Mouse (Mus musculus) cortical plate, adult 2 months (tissue): Measurements from ENCODE around the gene Gm5141. TPM values are rescaled to one million over a fixed set of nuclear protein-coding genes. Genes with fewer than 3 reads are reported as not detected.
"Not testable (repeated sequence)": the region's sequence is repeated elsewhere in the genome, so short reads cannot be mapped to it uniquely, and the experiment has no call there.

Experiments used
- H3K27ac ChIP-seq: fragments of 200-500 bp; 2 replicates; pipeline ENCODE4 v1.5.1; 2012; ENCODE audit warnings: low read length, control low read depth, inconsistent platforms; ENCODE audit not compliant: insufficient read depth
- H3K4me1 ChIP-seq: fragments of 200-500 bp; 2 replicates; pipeline ENCODE4 v1.6.1; 2011; ENCODE audit warnings: low read length; ENCODE audit not compliant: control insufficient read depth, insufficient read depth
- H3K4me3 ChIP-seq: fragments of 200-500 bp; 2 replicates; pipeline ENCODE4 v1.5.1; 2011; ENCODE audit warnings: mild to moderate bottlenecking, low read length, control low read depth; ENCODE audit not compliant: insufficient read depth
- CTCF ChIP-seq: fragments of 200-500 bp; IDR thresholded peaks from 2 replicates; pipeline ENCODE4 v1.5.1; 2011; ENCODE audit warnings: mild to moderate bottlenecking, control low read depth, low read length; ENCODE audit not compliant: insufficient read depth; ENCODE audit errors: extremely low read depth
- POLR2A ChIP-seq: fragments of 200-500 bp; IDR thresholded peaks from 2 replicates; pipeline ENCODE4 v1.6.1; 2011; ENCODE audit warnings: mild to moderate bottlenecking, low read length, control low read depth; ENCODE audit not compliant: insufficient read depth; ENCODE audit errors: extremely low read depth
- polyA plus RNA-seq: library from polyadenylated mRNA; depleted of rRNA; stranded (reverse); fragments of >200 nt; gene quantifications from 2 replicates; pipeline ENCODE4 v1.2.3, GENCODE M21; 2012; rRNA removed

Gm5141 gene
- 2.9 and 3.4 TPM in 2 replicates for polyA plus RNA-seq

DNA sequence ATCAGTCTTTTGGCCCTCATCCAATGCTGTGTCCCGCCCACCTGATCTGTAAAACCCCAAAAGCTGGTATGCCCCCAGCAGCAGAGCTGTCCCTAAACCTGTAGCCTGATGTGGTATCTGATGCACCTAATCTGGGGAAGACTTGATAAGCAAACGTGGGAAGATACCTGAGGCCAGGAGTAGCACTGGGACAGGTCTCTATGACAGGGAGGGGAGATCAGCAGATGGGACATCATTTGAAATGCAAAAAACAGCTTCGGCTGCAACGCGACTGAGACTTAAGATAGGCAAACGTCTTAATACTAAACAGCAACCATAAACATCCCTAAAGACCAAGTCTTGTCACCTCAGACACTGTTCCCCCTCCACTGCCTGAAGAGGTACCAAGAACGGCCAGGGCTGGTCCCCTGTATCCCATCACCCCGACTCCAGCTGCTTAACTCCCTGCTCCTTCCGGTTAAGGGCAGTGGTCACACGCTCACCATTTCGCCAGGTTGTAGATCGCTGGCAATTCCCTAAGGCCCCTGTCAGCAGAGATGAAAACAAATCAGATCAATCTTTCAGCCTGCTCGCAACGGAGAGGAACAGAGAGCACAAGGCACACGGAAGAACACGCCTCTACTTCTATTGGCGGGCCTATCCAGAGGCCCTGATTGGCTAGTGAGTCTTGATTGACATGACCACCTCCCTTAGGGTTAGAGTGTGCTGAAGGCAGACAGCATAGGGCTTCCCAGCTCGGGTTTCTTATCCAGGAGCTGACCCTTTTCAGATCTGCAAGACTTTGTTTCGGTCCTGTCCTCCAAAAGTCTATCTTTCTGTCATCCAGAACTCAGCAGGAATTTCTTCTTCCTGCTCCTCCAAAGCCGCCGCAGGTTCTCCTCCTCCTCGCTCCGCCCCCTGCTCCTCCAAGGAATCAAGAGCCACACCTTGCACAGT lies at the start of gene Gm5141:
Gene Gm5141, minus strand, starts transcription at position 610 of the 936 bp plus-strand sequence.
- peak within 1 kb of the TSS; percentile 60 for H3K4me3 ChIP-seq
- not testable (repeated sequence) for H3K27ac ChIP-seq, H3K4me1 ChIP-seq

DNA sequence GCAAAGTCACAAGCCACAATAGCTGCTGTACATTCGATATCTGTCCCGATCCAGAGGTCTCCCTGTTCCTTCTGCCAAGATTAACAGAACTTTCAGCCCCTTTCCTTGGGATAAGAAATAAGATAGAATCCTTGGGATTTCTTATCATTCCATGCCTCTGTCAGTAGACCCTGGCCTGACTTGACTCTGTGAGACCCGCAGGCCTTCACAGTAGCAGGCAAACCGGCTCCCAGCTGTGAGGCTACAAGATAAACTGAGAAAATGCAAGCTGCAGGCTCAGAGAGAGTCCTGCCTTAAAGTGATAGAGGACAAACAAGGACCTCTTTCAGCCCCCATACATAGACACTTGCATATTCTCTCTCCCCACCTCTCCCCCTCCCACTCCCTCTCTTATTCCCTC lies 47.7 kb upstream of the Gm5141 start:
- Histone ChIP-seq H3K4me1 (no peaks in the 10 kb centered on the region), H3K4me3 (no peak overlapping the region), H3K27ac (no peak overlapping the region)
- TF ChIP-seq CTCF (no peak), POLR2A (no peak)

DNA sequence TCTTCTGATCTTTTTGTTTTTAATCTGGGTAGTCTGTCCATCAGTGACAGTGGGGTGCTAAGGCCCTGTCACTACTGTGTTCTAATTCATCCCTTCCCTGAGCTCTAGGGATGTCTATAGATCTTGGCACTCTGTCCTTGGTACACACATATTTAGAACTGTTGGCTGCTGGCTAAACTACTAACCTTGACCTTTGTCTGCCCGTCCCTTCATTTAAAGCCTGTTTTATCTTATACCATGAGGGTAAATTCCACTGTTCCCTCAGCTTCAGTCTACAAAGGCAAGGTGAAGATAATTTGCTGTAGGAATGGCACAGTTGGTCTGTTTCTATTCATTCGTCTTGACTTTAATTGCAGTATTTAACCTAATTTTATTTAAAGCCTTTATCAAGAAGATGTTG lies 46.6 kb upstream of the Gm5141 start:
- no peak overlapping the region for H3K27ac ChIP-seq
- TF ChIP-seq CTCF (no peak), POLR2A (no peak)
- H3K4me3 ChIP-seq: no peak overlapping the region
- H3K4me1 ChIP-seq: no peaks in the 10 kb centered on the region

DNA sequence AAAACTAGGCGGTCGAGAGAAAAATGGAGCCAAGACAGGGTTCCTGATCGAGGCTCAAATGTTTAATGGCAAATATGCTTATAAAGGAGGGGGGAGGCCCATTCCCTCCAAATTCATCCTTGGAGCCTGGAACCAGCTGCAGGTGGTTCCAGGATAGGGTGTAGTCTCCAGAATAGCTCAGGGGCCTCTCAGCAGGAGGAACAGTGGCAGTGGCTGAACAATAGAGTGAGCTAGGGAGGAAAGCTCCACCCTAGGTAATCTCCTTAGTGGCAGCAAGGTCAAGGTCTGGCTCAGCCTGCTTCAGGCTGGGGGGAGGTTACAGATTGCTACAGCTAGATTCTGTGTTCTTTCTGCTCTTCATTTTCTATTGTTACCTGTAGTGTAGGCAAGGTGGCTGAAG lies 30.1 kb upstream of the Gm5141 start:
- H3K27ac ChIP-seq, H3K4me3 ChIP-seq, H3K4me1 ChIP-seq: not testable (repeated sequence)

DNA sequence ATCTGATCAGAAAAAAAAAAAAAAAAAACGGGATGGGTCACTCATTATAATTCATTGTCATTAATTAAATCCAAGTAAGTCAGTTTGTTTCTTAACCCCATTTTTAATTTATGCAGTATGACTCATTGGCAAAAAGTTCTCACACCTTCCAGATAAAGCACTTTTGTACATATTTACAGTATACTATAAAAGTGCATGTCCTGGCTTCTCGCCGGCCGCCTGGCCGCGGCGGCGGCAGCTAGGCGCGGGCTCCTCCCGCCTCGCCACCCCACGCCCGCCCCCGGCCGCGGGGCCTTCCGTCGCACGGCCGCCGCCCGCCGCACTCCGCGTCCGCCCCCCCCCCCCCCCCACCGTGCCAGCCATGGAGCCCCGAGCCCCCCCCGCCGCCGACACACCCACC lies 27.1 kb upstream of the Gm5141 start:
- TF ChIP-seq CTCF (no peak), POLR2A (no peak)
- Histone ChIP-seq H3K27ac (no peak overlapping the region), H3K4me1 (no peaks in the 10 kb centered on the region), H3K4me3 (no peak overlapping the region)

DNA sequence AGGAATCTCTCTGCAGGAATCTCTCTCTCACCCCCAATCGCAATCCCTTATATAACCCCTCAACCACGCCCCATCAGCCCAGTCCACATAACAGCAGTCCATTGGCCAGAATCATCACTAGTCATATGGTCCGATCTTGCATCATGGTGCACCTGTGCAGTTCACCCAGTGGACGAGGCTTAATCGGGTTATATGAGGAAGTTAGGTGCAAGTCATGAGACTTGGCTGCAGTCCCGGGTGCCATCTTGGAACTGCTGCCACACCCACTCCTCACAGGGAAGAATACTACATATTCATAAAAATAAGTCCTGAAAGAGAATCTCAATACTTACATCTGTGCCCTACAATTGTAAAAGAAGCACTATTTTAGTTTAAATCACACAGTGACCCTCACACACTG lies 22.4 kb upstream of the Gm5141 start:
- not testable (repeated sequence) for H3K4me1 ChIP-seq, H3K4me3 ChIP-seq, H3K27ac ChIP-seq

DNA sequence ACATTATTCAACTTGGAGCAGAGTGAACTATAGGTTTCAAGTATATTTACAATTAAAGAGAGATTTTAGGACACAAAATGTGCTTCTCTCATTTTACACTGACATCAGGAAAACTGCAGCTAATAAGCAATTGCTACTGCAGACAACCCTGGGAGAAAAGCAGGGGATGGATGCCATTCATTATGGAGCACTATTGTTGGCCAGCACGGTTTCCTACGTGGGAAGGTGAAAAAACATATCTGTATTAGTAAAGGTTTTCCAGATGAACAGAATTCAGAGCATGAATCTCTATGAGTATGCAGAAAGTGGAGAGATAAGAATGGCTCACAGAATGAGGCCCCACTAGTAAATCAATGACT lies 506 bp upstream of the Gm5141 start:
- H3K4me1 ChIP-seq, H3K27ac ChIP-seq: not testable (repeated sequence)
- H3K4me3 ChIP-seq: peak overlapping the region; percentile 60

DNA sequence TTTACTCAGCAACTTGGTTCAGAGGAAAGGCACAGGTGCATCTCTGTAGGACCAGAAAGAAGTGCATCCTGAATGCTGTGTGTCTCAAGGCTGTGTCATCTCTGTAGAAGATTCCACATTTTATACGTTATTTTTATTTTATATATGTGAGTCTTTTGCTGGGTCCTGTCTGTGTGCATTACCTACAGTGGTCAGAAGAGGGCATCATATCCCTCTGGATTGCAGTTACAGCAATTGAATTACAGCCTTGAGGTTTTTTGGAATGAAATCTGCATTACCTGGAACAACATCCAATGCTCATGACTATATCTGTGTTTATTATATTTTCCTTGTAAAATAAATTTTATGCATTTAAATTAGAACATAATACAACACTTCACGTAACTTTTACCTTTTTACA lies 21.8 kb downstream of the Gm5141 start:
- TF ChIP-seq CTCF: peak; percentile 31; the same call in 1 of the 2 replicates
- H3K4me1 ChIP-seq, H3K27ac ChIP-seq, H3K4me3 ChIP-seq: not testable (repeated sequence)

DNA sequence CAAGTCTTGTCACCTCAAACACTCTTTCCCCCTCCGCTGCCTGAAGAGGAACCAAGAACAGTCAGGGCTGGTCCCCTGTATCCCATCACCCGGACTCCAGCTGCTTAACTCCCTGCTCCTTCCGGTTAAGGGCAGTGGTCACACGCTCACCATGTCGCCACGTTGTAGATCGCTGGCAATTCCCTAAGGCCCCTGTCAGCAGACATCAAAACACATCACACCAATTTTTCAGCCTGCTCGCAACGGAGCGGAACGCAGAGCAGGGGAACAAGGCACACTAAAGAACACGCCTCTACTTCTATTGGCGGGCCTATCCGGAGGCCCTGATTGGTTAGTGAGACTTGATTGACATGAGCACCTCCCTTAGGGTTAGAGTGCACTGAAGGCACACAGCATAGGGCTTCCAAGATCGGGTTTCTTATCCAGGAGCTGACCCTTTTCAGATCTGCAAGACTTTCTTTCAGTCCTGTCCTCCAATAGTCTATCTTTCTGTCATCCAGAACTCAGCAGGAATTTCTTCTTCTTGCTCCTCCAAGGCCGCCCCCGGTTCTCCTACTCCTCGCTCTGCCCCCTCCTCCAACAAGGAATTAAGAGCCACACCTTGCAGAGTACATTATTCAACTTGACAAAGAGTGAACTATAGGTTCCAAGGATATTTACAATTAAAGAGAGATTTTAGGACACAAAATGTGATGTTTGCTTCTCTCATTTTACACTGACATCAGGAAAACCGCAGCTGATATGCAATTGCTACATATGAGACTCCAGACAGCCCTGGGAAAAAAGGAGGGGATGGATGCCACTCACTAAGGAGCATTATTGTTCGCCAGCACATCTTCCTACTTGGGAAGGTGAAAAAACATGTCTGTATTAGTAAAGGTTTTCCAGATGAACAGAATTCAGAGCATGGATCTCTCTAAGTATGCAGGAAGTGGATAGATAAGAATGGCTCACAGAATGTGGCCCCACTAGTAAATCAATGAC lies 24.9 kb downstream of the Gm5141 start, which contains the start of gene Platr25:
Gene Platr25, minus strand, starts transcription at position 278 of the 984 bp plus-strand sequence.
- H3K27ac ChIP-seq, H3K4me1 ChIP-seq: not testable (repeated sequence)
- peak within 1 kb of the TSS; percentile 58 for H3K4me3 ChIP-seq

DNA sequence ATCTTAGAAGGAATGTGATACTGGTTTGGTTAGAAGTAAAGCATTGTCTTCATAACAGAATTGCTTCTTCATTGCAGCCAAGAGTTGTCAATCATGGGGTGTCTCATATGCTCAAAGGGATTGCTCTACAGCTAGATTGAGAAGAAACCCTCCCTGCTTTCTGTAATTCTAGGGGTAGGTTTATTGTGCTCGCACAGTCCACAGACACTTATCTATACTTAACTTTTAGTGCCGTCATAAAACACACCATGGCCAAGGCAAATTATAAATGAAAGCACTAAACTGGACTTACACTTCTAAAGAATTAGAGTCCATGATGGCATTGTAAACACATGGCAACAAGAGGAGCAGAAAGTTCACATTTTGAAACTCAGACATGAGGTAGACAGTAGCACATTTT lies 52.3 kb downstream of the Gm5141 start:
- H3K4me3 ChIP-seq: no peak overlapping the region
- H3K4me1 ChIP-seq: no peaks in the 10 kb centered on the region
- no peak for TF ChIP-seq POLR2A
- TF ChIP-seq CTCF: no peak
- no peak overlapping the region for H3K27ac ChIP-seq

Other genes starting within 250 kb of the Gm5141 start
- gene Zfp935, start 227.3 kb downstream of the Gm5141 start, polyA plus RNA-seq: not detected in 2 replicates
- 8.4 and 8.6 TPM in 2 replicates for gene Zfp934, start 214.6 kb downstream of the Gm5141 start, polyA plus RNA-seq
- 4.1 and 4.7 TPM in 2 replicates for gene 6720489N17Rik, start 161.6 kb downstream of the Gm5141 start, polyA plus RNA-seq
- gene Platr25, start 25.1 kb downstream of the Gm5141 start, polyA plus RNA-seq: 11.0 and 11.9 TPM in 2 replicates
- gene Fbp2, start 72.6 kb upstream of the Gm5141 start, polyA plus RNA-seq: 0.10 TPM in 1 of 2 replicates, not detected in the other
- 0.40 and 0.69 TPM in 2 replicates for gene Fbp1, start 102.5 kb upstream of the Gm5141 start, polyA plus RNA-seq
- gene 2010111I01Rik, start 179.1 kb upstream of the Gm5141 start, polyA plus RNA-seq: 117 and 128 TPM in 2 replicates